Mouse (Mus musculus) limb, embryonic 13.5 days (tissue): ENCODE results near the gene Arel1. TPM values are rescaled to one million over a fixed set of nuclear protein-coding genes. Genes with fewer than 3 reads are reported as not detected.

Source experiments
- ATAC-seq: fragments of 200-750 bp; cut with Nextera tagmentation; 2 replicates; pipeline ENCODE4 v1.8.0; 2017; ENCODE audit warnings: low read depth, moderate number of reproducible peaks, moderate TSS enrichment; ENCODE audit not compliant: low FRiP score
- H3K27ac ChIP-seq: fragments of 300-500 bp; sonication (generic); 2 replicates; pipeline ENCODE4 v1.5.1; 2015; ENCODE audit warnings: inconsistent platforms, mild to moderate bottlenecking, moderate library complexity
- H3K27me3 ChIP-seq: fragments of 300-500 bp; sonication (generic); 2 replicates; pipeline ENCODE4 v1.6.1; 2015; ENCODE audit warnings: mild to moderate bottlenecking, inconsistent platforms
- H3K36me3 ChIP-seq: fragments of 300-500 bp; sonication (generic); 2 replicates; pipeline ENCODE4 v1.6.1; 2015; ENCODE audit warnings: inconsistent platforms, mild to moderate bottlenecking, moderate library complexity
- H3K4me1 ChIP-seq: fragments of 300-500 bp; sonication (generic); 2 replicates; pipeline ENCODE4 v1.6.1; 2015; ENCODE audit warnings: inconsistent platforms
- H3K4me2 ChIP-seq: fragments of 300-500 bp; sonication (generic); replicated peaks from 2 replicates; pipeline ENCODE4 v1.6.1; 2015; ENCODE audit warnings: inconsistent platforms, mild to moderate bottlenecking, moderate library complexity
- H3K4me3 ChIP-seq: fragments of 300-500 bp; sonication (generic); 2 replicates; pipeline ENCODE4 v1.5.1; 2015; ENCODE audit warnings: moderate library complexity, mild to moderate bottlenecking, inconsistent platforms
- H3K9ac ChIP-seq: fragments of 300-500 bp; sonication (generic); 2 replicates; pipeline ENCODE4 v1.6.1; 2015; ENCODE audit warnings: mild to moderate bottlenecking, inconsistent platforms
- H3K9me3 ChIP-seq: fragments of 300-500 bp; sonication (generic); 2 replicates; pipeline ENCODE4 v1.6.1; 2016; ENCODE audit warnings: inconsistent platforms
- WGBS: fragments of 180-500 bp; shearing (Covaris S2); methylation state at CpG from one replicate; pipeline ENCODE4 v1.1.7; 2015; 5-methylcytosine and 5-hydroxymethylcytosine counted together
- polyA plus RNA-seq: library from polyadenylated mRNA; unstranded; fragments of >200 nt; fragmentation: Nextera tagmentation; extraction: Ambion mirVana; gene quantifications from 2 replicates; pipeline ENCODE4 v1.2.1, GENCODE M21; 2015

Gene Arel1
- polyA plus RNA-seq, 1 experiment from 2014 or later: 14.0 TPM

GRCm38 (mm10) chr12:84893648-84894628 is 76.8 kb downstream of the Arel1 start:
- no peak overlapping the region for H3K4me2 ChIP-seq
- no peak overlapping the region for H3K4me3 ChIP-seq
- H3K27me3 ChIP-seq: peaks cover 11% of the 10 kb centered on the region; the same call in 1 of the 2 replicates
- H3K27ac ChIP-seq: no peak overlapping the region
- peaks cover 10% of the 10 kb centered on the region for H3K4me1 ChIP-seq
- no peak overlapping the region for H3K9ac ChIP-seq
- 27% methylated on average over 9 of the region's 9 CpGs for WGBS
- H3K36me3 ChIP-seq: no peaks in the 10 kb centered on the region
- ATAC-seq: peak; percentile 89
- no peaks in the 10 kb centered on the region for H3K9me3 ChIP-seq

GRCm38 (mm10) chr12:84890289-84890688 is 80.4 kb downstream of the Arel1 start:
- Histone ChIP-seq H3K36me3 (no peaks in the 10 kb centered on the region), H3K4me2 (no peak overlapping the region), H3K9me3 (no peaks in the 10 kb centered on the region), H3K27ac (no peak overlapping the region), H3K4me3 (no peak overlapping the region), H3K27me3 (0 out of 2 replicates have a peak, but pooled peaks cover 6% of the 10 kb centered on the region), H3K4me1 (peaks cover 10% of the 10 kb centered on the region), H3K9ac (no peak overlapping the region)
- no peak for ATAC-seq
- WGBS: 63% methylated on average over 15 of the region's 15 CpGs

- no peak overlapping the region for H3K4me3 ChIP-seq
- H3K4me2 ChIP-seq: no peak overlapping the region
- H3K36me3 ChIP-seq: no peaks in the 10 kb centered on the region
- H3K9me3 ChIP-seq: no peaks in the 10 kb centered on the region
- ATAC-seq: no peak
- no peaks in the 10 kb centered on the region for H3K4me1 ChIP-seq
- peaks cover 27% of the 10 kb centered on the region for H3K27me3 ChIP-seq
- 67% methylated on average over 11 of the region's 11 CpGs for WGBS
- H3K9ac ChIP-seq: no peak overlapping the region
- no peak overlapping the region for H3K27ac ChIP-seq
Measured at GRCm38 (mm10) chr12:84885107-84885876, 85.4 kb downstream of the Arel1 start.

GRCm38 (mm10) chr12:84884423-84885076 is 86.2 kb downstream of the Arel1 start:
- WGBS: 84% methylated on average over 7 of the region's 7 CpGs
- no peak overlapping the region for H3K9ac ChIP-seq
- peaks cover 31% of the 10 kb centered on the region for H3K27me3 ChIP-seq
- no peak overlapping the region for H3K4me2 ChIP-seq
- H3K36me3 ChIP-seq: no peaks in the 10 kb centered on the region
- no peaks in the 10 kb centered on the region for H3K9me3 ChIP-seq
- no peaks in the 10 kb centered on the region for H3K4me1 ChIP-seq
- ATAC-seq: no peak
- H3K4me3 ChIP-seq: no peak overlapping the region
- H3K27ac ChIP-seq: no peak overlapping the region

GRCm38 (mm10) chr12:84882796-84883195 is 87.9 kb downstream of the Arel1 start:
- Histone ChIP-seq H3K9ac (no peak overlapping the region), H3K4me1 (no peaks in the 10 kb centered on the region), H3K4me3 (no peak overlapping the region), H3K27me3 (peaks cover 49% of the 10 kb centered on the region), H3K9me3 (no peaks in the 10 kb centered on the region), H3K36me3 (no peaks in the 10 kb centered on the region), H3K27ac (no peak overlapping the region), H3K4me2 (no peak overlapping the region)
- WGBS: 86% methylated on average over 4 of the region's 4 CpGs
- no peak for ATAC-seq

- Histone ChIP-seq H3K9ac (no peak overlapping the region), H3K36me3 (no peaks in the 10 kb centered on the region), H3K4me2 (no peak overlapping the region), H3K4me1 (peaks cover 16% of the 10 kb centered on the region; the same call in 1 of the 2 replicates), H3K27ac (no peak overlapping the region), H3K27me3 (peaks cover 76% of the 10 kb centered on the region), H3K4me3 (no peak overlapping the region), H3K9me3 (no peaks in the 10 kb centered on the region)
- WGBS: 48% methylated on average over 11 of the region's 11 CpGs
- no peak for ATAC-seq
Measured at GRCm38 (mm10) chr12:84880091-84880490, 90.6 kb downstream of the Arel1 start.

GRCm38 (mm10) chr12:84876481-84877121 is 94.1 kb downstream of the Arel1 start, which contains the start of gene Ltbp2:
Gene Ltbp2 (minus strand): TSS chr12:84876532.
- WGBS: 2% methylated on average over 34 of the region's 34 CpGs

GRCm38 (mm10) chr12:84875761-84876480 is 94.8 kb downstream of the Arel1 start:
- peak; percentile 28; the same call in 1 of the 2 replicates for ATAC-seq

More at GRCm38 (mm10) chr12:84876481-84877121, 94.1 kb downstream of the Arel1 start, which contains the start of gene Ltbp2:
- ATAC-seq: 0 out of 2 replicates have a peak, but pooled peaks have one; percentile 61
- Histone ChIP-seq H3K27ac (no peak within 1 kb of the TSS), H3K4me1 (peaks cover 16% of the 10 kb centered on the region; the same call in 1 of the 2 replicates), H3K27me3 (peaks cover 79% of the 10 kb centered on the region), H3K4me3 (peak within 1 kb of the TSS; percentile 45), H3K4me2 (peak within 1 kb of the TSS; percentile 65), H3K36me3 (no peaks in the 10 kb centered on the region), H3K9me3 (no peaks in the 10 kb centered on the region), H3K9ac (peak within 1 kb of the TSS; percentile 54; the same call in 1 of the 2 replicates)

GRCm38 (mm10) chr12:84873434-84873833 is 97.3 kb downstream of the Arel1 start:
- no peak for ATAC-seq
- H3K9ac ChIP-seq: no peak overlapping the region
- peaks cover 52% of the 10 kb centered on the region for H3K27me3 ChIP-seq
- no peaks in the 10 kb centered on the region for H3K36me3 ChIP-seq
- H3K9me3 ChIP-seq: no peaks in the 10 kb centered on the region
- no peak overlapping the region for H3K4me2 ChIP-seq
- H3K27ac ChIP-seq: no peak overlapping the region
- 0% methylated on average over 3 of the region's 3 CpGs for WGBS
- no peak overlapping the region for H3K4me3 ChIP-seq
- H3K4me1 ChIP-seq: peaks cover 16% of the 10 kb centered on the region; the same call in 1 of the 2 replicates

More at GRCm38 (mm10) chr12:84875761-84876480, 94.8 kb downstream of the Arel1 start:
- WGBS: 1% methylated on average over 59 of the region's 59 CpGs
- no peak overlapping the region for H3K27ac ChIP-seq
- H3K4me3 ChIP-seq: peak overlapping the region; percentile 45
- H3K4me2 ChIP-seq: peak overlapping the region; percentile 65
- H3K36me3 ChIP-seq: no peaks in the 10 kb centered on the region
- H3K9me3 ChIP-seq: no peaks in the 10 kb centered on the region
- peak overlapping the region; percentile 54; the same call in 1 of the 2 replicates for H3K9ac ChIP-seq
- H3K4me1 ChIP-seq: peaks cover 16% of the 10 kb centered on the region; the same call in 1 of the 2 replicates
- H3K27me3 ChIP-seq: peaks cover 76% of the 10 kb centered on the region

GRCm38 (mm10) chr12:84872310-84872709 is 98.4 kb downstream of the Arel1 start:
- Histone ChIP-seq H3K4me1 (peaks cover 16% of the 10 kb centered on the region; the same call in 1 of the 2 replicates), H3K36me3 (no peaks in the 10 kb centered on the region), H3K9me3 (no peaks in the 10 kb centered on the region), H3K27me3 (peaks cover 46% of the 10 kb centered on the region), H3K9ac (no peak overlapping the region), H3K27ac (no peak overlapping the region), H3K4me3 (no peak overlapping the region), H3K4me2 (no peak overlapping the region)
- no peak for ATAC-seq
- 73% methylated on average over 2 of the region's 2 CpGs for WGBS
